Mouse (Mus musculus) embryonic facial prominence, embryonic 12.5 days (tissue): ENCODE measurements around the gene Gm17482. TPM values are rescaled to one million over a fixed set of nuclear protein-coding genes. Genes with fewer than 3 reads are reported as not detected.
"Not testable (repeated sequence)": the region's sequence is repeated elsewhere in the genome, so short reads cannot be mapped to it uniquely, and the experiment has no call there.

Experiments used
- ATAC-seq: fragments of 200-750 bp; cut with Nextera tagmentation; 2 replicates; pipeline ENCODE4 v1.8.0; 2017; ENCODE audit not compliant: insufficient number of reproducible peaks, insufficient read depth, low FRiP score, low TSS enrichment
- H3K27ac ChIP-seq: fragments of 300-500 bp; sonication (generic); 2 replicates; pipeline ENCODE4 v1.5.1; 2016; ENCODE audit warnings: mild to moderate bottlenecking
- H3K27me3 ChIP-seq: fragments of 300-500 bp; sonication (generic); 2 replicates; pipeline ENCODE4 v1.6.1; 2016; ENCODE audit warnings: mild to moderate bottlenecking, moderate library complexity
- H3K36me3 ChIP-seq: fragments of 300-500 bp; sonication (generic); 2 replicates; pipeline ENCODE4 v1.6.1; 2016; ENCODE audit warnings: mild to moderate bottlenecking
- H3K4me1 ChIP-seq: fragments of 300-500 bp; sonication (generic); 2 replicates; pipeline ENCODE4 v1.6.1; 2016
- H3K4me2 ChIP-seq: fragments of 300-500 bp; sonication (generic); replicated peaks from 2 replicates; pipeline ENCODE4 v1.6.1; 2016; ENCODE audit warnings: mild to moderate bottlenecking, moderate library complexity
- H3K4me3 ChIP-seq: fragments of 300-500 bp; sonication (generic); 2 replicates; pipeline ENCODE4 v1.5.1; 2016; ENCODE audit warnings: mild to moderate bottlenecking
- H3K9ac ChIP-seq: fragments of 300-500 bp; sonication (generic); 2 replicates; pipeline ENCODE4 v1.6.1; 2016; ENCODE audit warnings: mild to moderate bottlenecking, moderate library complexity
- H3K9me3 ChIP-seq: fragments of 300-500 bp; sonication (generic); 2 replicates; pipeline ENCODE4 v1.6.1; 2016; ENCODE audit warnings: mild to moderate bottlenecking, moderate library complexity
- WGBS: fragments of 180-500 bp; shearing (Covaris S2); methylation state at CpG from one replicate; pipeline ENCODE4 v1.1.7; 2016; 5-methylcytosine and 5-hydroxymethylcytosine counted together
- polyA plus RNA-seq: library from polyadenylated mRNA; unstranded; fragments of >200 nt; fragmentation: Nextera tagmentation; extraction: Ambion mirVana; gene quantifications from 2 replicates; pipeline ENCODE4 v1.2.1, GENCODE M21; 2016

The Gm17482 gene
- polyA plus RNA-seq, 1 experiment from 2014 or later: not detected

DNA sequence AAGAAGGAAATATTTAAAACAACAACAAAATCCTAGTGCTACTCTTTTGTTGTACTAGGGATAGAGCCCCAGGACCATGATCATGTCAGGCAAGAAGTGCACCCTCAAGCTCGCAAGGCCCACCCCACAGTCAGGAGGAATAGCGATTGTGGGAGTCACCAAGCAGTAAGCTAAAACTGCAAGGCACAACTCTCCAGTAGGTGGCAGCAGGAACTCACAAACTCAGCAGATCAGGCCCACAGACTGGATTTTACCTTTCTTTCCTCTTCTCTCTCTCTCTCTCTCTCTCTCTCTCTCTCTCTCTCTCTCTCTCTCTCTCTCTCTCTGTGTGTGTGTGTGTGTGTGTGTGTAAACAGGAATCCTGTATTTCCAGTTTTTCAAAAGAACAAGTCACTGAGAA, 386 bp downstream of the Gm17482 start:
- H3K9ac ChIP-seq: no peak overlapping the region
- H3K9me3 ChIP-seq: no peaks in the 10 kb centered on the region
- H3K4me2 ChIP-seq: no peak overlapping the region
- H3K4me3 ChIP-seq: no peak overlapping the region
- no peak for ATAC-seq
- H3K27me3 ChIP-seq: no peaks in the 10 kb centered on the region
- peaks cover 7% of the 10 kb centered on the region; the same call in 1 of the 2 replicates for H3K4me1 ChIP-seq
- H3K27ac ChIP-seq: no peak overlapping the region
- H3K36me3 ChIP-seq: no peaks in the 10 kb centered on the region
- 11% methylated on average over 2 of the region's 2 CpGs for WGBS

DNA sequence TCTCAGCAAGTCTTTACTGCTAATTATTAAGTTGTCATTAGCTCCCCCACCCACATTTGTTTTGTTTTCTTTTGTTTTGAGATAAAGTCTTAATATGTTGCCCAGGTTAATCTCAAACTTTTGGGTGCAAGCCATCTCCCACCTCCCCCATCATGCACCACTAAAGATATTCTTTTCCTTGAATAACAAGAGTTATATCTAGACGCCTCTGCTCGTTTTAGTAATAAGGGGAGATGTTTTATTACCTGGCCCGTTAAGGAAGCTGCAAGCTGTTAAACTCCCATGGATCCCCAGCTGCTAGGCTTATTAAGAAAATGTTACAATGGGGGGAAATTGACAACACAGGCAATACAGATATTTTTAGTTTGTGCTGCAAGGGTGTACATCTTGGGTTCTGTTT, 3.4 kb downstream of the Gm17482 start:
- 75% methylated on average over 3 of the region's 3 CpGs for WGBS
- Histone ChIP-seq H3K36me3 (no peaks in the 10 kb centered on the region), H3K9me3 (no peaks in the 10 kb centered on the region), H3K9ac (no peak overlapping the region), H3K4me3 (no peak overlapping the region), H3K27me3 (no peaks in the 10 kb centered on the region), H3K4me1 (no peaks in the 10 kb centered on the region), H3K4me2 (no peak overlapping the region), H3K27ac (no peak overlapping the region)
- no peak for ATAC-seq

DNA sequence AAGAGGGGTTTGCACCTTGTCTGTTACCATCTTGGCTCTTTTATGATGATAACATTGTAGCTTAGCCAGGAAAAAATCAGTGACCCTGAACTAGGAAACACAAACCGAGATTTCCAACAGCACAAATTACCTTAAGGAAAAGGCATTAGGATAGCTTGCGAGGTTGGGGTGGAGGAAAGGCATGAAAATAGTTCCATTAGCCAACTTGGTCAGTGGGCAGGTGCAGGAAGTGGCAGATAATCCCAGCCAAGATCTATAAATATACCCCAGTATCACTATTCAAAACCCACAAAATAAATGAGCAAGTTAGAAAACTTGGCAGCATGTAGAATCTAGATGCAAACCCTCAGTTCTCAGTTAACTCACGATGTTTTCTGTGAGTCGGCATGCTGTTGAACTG, 4.7 kb downstream of the Gm17482 start:
- no peak overlapping the region for H3K4me2 ChIP-seq
- WGBS: 83% methylated on average over 4 of the region's 4 CpGs
- no peak for ATAC-seq

DNA sequence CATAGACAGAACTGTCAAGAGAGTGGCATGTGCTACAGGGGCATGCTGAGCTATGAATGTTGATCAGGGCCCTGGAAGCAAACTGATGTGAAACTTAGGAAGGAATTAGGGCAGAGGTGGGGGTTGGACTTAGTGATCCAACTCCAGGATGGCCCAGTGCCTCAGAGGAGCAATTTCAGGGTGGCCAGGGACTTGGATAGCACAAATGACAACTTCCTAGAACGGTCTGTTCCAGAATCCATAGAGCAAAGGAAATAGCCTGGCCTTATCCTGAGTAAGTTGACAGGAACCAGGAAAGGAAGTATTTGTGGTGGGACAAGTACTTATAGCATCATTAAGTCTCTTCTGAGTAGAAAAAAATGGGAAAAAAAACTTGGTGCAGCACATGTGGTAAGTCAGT, 5.4 kb downstream of the Gm17482 start:
- no peak overlapping the region for H3K4me2 ChIP-seq
- no peaks in the 10 kb centered on the region for H3K36me3 ChIP-seq
- H3K9ac ChIP-seq: no peak overlapping the region
- no peaks in the 10 kb centered on the region for H3K9me3 ChIP-seq
- no peaks in the 10 kb centered on the region for H3K4me1 ChIP-seq
- no peak overlapping the region for H3K4me3 ChIP-seq
- no peak overlapping the region for H3K27ac ChIP-seq
- no peaks in the 10 kb centered on the region for H3K27me3 ChIP-seq
- 88% methylated on average over 1 of the region's 1 CpGs for WGBS
- ATAC-seq: no peak

More for the DNA sequence above, 4.7 kb downstream of the Gm17482 start:
- no peak overlapping the region for H3K4me3 ChIP-seq
- H3K9ac ChIP-seq: no peak overlapping the region
- H3K36me3 ChIP-seq: no peaks in the 10 kb centered on the region
- no peak overlapping the region for H3K27ac ChIP-seq
- no peaks in the 10 kb centered on the region for H3K9me3 ChIP-seq
- no peaks in the 10 kb centered on the region for H3K4me1 ChIP-seq
- no peaks in the 10 kb centered on the region for H3K27me3 ChIP-seq

DNA sequence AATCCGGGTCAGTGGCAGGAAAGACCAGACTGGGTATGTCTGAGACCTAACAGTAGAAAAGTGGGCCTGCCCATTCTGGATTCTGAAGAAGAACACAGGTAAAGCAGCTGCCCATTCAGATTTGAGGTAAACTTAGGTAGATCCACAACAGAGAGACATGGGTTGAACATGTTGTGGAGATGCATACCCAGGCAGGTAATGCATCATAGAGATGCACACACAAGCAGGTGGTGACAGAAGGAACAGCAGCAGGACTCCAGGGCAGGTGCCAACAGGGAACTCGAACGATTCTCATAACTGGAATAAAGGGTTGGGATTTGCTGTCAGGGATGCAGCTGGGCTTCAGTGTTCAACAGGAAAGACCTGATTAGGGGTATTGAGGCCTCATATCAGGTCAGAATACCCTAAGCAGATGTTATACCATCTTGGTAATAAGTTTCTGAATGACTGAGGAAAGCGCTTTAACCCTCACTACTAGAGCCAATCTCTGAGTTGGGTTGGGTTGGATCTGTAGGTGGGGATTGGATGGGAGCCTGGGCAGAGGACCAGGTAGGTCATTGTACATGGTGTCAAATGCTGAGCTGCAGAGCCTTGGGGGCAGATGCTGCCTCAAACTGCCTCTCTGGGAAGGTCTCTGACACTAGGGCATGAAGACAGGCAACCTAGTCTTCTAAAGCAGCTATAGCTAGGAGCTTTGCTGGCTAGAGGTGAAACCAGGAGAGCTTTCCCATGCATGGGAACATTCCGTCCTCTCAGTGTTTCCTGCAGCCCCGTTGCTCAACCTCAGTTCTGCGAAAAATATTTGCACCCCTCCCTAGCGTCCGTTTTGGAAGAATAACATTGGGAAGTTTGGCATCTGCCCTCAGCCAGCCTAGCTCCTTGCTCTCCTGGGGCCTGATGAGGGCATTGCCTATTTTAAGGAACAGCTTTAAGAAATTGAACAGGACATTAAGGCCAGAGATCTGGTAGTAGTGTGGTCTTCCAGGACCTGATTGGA, 11.2 kb downstream of the Gm17482 start:
- Histone ChIP-seq H3K27me3 (no peaks in the 10 kb centered on the region), H3K4me3 (no peak overlapping the region), H3K4me1 (no peaks in the 10 kb centered on the region), H3K27ac (no peak overlapping the region), H3K9me3 (no peaks in the 10 kb centered on the region), H3K36me3 (no peaks in the 10 kb centered on the region), H3K4me2 (no peak overlapping the region), H3K9ac (no peak overlapping the region)
- WGBS: 82% methylated on average over 9 of the region's 9 CpGs
- no peak for ATAC-seq

DNA sequence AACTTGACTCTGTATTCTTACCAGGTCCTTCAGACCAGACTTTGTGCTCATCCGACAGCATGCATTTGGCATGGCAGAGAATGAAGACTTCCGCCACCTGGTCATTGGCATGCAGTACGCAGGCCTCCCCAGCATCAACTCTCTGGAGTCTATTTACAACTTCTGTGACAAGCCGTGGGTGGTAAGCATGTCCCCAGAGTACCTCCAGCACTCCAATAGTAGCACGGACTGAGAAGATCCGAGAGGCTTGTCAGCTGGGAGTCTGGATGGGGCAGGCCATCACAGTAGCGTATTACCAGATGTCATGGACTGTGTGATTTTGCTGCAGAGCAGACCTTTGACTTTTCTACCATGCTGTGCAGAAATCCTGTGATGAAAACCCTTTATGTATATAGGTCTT, 12.2 kb downstream of the Gm17482 start:
- Histone ChIP-seq H3K9ac (no peak overlapping the region), H3K27ac (no peak overlapping the region), H3K36me3 (no peaks in the 10 kb centered on the region), H3K4me3 (no peak overlapping the region), H3K9me3 (no peaks in the 10 kb centered on the region), H3K27me3 (no peaks in the 10 kb centered on the region), H3K4me2 (no peak overlapping the region), H3K4me1 (no peaks in the 10 kb centered on the region)
- 77% methylated on average over 7 of the region's 7 CpGs for WGBS
- ATAC-seq: no peak

DNA sequence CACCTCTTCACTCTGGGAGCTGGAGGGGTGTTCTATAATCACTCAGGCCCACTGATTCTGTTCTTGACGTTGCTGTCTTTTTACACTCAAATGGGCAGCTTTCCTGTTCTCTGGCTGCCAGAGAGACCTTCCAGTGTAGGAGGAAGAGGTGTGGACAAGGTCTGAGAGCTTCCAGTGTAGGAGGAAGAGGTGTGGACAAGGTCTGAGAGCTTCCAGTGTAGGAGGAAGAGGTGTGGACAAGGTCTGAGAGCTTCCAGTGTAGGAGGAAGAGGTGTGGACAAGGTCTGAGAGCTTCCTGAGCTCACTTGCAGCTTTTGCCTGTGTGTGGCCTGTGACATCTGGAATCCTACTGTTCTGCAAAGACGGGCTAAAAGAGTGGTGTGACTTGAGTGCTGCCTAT, 13.3 kb downstream of the Gm17482 start:
- 40% methylated on average over 2 of the region's 2 CpGs for WGBS
- not testable (repeated sequence) for H3K9ac ChIP-seq, H3K9me3 ChIP-seq, H3K4me2 ChIP-seq, H3K27me3 ChIP-seq, H3K4me3 ChIP-seq, H3K27ac ChIP-seq, ATAC-seq, H3K36me3 ChIP-seq, H3K4me1 ChIP-seq

DNA sequence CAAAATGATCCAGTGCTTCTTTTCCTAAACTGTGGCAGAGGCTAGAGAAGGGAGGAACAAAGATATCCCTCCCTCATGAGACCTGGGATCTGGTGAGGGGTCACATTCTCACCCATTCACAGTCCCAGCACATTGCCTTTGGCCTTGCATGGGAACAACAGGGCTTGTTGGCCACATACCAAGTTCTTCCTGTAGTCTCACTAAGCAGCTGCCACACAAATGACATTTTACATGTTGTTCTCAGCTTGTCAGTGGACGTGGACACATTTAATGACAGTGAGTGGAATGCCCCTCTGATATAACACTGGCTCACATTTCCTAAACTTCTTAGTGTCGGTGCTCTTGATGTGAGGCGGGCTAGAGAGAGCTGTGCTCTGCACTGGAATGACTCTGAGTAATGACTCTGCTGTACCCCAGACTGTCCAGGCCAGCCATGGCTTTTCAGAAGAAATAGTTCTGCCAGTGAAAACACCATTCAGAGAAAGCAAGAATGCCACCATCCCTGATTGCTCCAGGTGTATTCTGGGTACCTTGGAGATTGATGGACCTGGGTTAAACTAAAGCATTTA, 14.1 kb downstream of the Gm17482 start:
- no peak overlapping the region for H3K4me2 ChIP-seq
- no peak overlapping the region for H3K27ac ChIP-seq
- no peaks in the 10 kb centered on the region for H3K27me3 ChIP-seq
- no peak for ATAC-seq
- H3K9me3 ChIP-seq: no peaks in the 10 kb centered on the region
- no peak overlapping the region for H3K9ac ChIP-seq
- WGBS: 72% methylated on average over 3 of the region's 3 CpGs
- H3K4me3 ChIP-seq: no peak overlapping the region
- H3K4me1 ChIP-seq: no peaks in the 10 kb centered on the region
- H3K36me3 ChIP-seq: no peaks in the 10 kb centered on the region

DNA sequence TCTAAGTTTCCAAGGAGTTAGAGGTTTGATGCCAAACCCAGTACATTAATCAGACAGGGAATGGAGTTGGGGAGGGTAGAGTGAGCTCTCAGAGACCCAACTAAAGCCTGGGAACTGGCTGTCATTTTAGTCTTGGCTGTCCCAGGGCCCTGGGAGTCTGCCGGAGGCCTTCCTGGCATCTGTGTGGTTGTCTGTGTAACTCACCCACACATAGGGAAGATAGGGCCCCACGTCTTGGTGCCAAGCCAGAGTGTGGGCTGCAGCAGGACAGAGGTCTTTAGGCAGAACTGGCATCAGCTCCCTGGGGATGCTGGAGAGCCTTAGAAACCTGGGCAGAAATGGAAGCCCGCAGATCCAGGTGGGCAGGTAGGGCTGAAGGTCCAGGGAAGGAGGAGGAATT, 14.8 kb downstream of the Gm17482 start:
- WGBS: 89% methylated on average over 3 of the region's 3 CpGs
- Histone ChIP-seq H3K36me3 (no peaks in the 10 kb centered on the region), H3K9ac (no peak overlapping the region), H3K4me1 (no peaks in the 10 kb centered on the region), H3K4me2 (no peak overlapping the region), H3K4me3 (no peak overlapping the region), H3K27me3 (no peaks in the 10 kb centered on the region), H3K9me3 (no peaks in the 10 kb centered on the region), H3K27ac (no peak overlapping the region)
- ATAC-seq: no peak

DNA sequence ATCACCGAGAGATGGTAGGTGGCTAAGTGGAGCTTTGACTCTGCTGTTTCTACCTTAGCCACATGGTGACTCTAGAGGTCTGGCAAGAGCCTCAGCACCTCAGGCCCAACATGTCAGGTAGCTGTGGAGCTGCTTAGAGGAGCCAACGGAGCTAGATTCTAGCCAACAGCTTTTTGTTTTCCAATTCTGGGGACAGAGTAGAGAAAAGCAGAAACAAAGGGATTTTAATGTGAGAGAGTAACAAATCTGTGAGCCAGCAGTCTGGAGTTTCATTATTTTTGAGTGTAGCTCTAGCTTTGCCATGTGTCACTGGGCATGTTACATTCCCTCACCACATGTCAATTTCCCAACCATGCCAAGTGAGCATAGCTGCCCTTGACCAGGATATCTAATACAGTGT, 17.1 kb downstream of the Gm17482 start:
- no peak overlapping the region for H3K9ac ChIP-seq
- no peaks in the 10 kb centered on the region for H3K9me3 ChIP-seq
- no peak for ATAC-seq
- no peak overlapping the region for H3K27ac ChIP-seq
- H3K36me3 ChIP-seq: no peaks in the 10 kb centered on the region
- 72% methylated on average over 2 of the region's 2 CpGs for WGBS
- no peak overlapping the region for H3K4me2 ChIP-seq
- H3K27me3 ChIP-seq: no peaks in the 10 kb centered on the region
- no peaks in the 10 kb centered on the region for H3K4me1 ChIP-seq
- H3K4me3 ChIP-seq: no peak overlapping the region

DNA sequence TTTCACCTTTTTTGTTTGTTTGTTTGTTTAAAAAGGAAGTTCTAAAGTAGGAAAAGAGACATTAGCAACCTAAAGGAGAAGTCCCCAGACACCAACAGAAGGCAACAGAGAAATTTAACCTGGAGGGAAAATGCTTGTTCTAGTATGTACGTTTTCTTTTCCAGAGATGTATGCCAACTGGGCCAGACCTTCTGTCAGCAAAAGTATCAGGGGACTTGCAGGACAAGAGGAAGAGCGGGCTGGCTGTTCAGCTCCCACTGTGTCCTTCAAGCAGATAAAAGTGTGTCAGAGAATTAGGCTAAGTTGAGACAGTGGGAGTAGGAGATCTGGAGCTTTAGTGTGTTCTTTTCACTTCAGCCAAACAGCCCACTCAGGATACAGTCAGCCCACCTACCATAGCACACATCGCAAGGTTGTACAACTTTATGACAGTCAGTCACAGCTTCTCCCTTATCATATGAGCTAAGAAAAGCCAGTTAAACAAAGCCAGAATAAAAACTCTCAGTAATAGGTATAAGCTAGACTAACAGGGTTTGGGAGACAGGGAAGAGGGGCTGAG, 18.4 kb downstream of the Gm17482 start:
- Histone ChIP-seq H3K9ac (no peak overlapping the region), H3K4me2 (no peak overlapping the region), H3K27me3 (no peaks in the 10 kb centered on the region), H3K4me3 (no peak overlapping the region), H3K36me3 (no peaks in the 10 kb centered on the region), H3K9me3 (no peaks in the 10 kb centered on the region), H3K4me1 (no peaks in the 10 kb centered on the region), H3K27ac (no peak overlapping the region)
- no peak for ATAC-seq
- 75% methylated on average over 3 of the region's 3 CpGs for WGBS

DNA sequence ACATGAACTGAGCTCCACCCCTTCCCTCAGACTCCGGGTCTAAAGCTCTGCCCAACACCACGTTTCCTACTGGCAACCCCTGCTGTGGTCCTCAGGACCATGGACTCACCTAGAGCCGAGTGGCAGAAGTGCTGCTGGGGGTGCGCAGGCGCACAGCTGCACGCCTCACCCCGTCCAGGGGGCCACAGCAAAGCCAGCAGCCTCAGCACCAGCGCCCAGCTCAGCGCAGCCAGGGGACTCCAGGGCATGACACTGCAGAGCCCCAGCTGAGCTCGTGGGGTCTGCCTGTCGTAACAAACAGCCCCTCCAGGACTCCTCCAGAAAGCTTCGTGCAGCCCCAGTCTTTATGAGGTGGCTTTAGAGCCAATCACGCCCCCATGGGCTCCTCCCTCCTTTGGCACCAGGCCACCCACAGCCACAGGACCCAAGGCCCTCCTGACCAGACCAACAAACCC, 24.4 kb downstream of the Gm17482 start:
- Histone ChIP-seq H3K4me3 (peak overlapping the region; percentile 9; the same call in 1 of the 2 replicates), H3K27ac (no peak overlapping the region), H3K9me3 (no peaks in the 10 kb centered on the region), H3K36me3 (no peaks in the 10 kb centered on the region), H3K27me3 (0 out of 2 replicates have a peak, but pooled peaks cover 4% of the 10 kb centered on the region), H3K9ac (no peak overlapping the region), H3K4me1 (peaks cover 6% of the 10 kb centered on the region), H3K4me2 (peak overlapping the region; percentile 42)
- 3% methylated on average over 13 of the region's 13 CpGs for WGBS
- no peak for ATAC-seq
